Mouse (Mus musculus): ENCODE results near the gene Kmt2e. TPM values are rescaled to one million over a fixed set of nuclear protein-coding genes. Genes with fewer than 3 reads are reported as not detected.
A peak's percentile ranks its signal among the peaks of the same experiment; 100 is the strongest.

Kmt2e gene
- 100 to 1,000 TPM; 150 to 156 TPM for total RNA-seq (2021)

- peak; percentile 96 for DNase-seq
- intact Hi-C loops (cut with DNase I): no loop called here
These were observed at the start of gene Kmt2e for GRCm38 (mm10) chr5:23433720-23434597. TSS of gene Kmt2e (plus strand) at chr5:23434441.

GRCm38 (mm10) chr5:23385136-23385535 lies 49.1 kb upstream of the Kmt2e start:
- DNase-seq: no peak
- intact Hi-C loops (cut with DNase I): no loop called here

GRCm38 (mm10) chr5:23385763-23386217 lies 48.5 kb upstream of the Kmt2e start:
- intact Hi-C loops (cut with DNase I): no loop called here
- no peak for DNase-seq

- peak; percentile 70 for DNase-seq
- intact Hi-C loops (cut with DNase I): no loop called here
These were observed 47.5 kb upstream of the Kmt2e start for GRCm38 (mm10) chr5:23386562-23387312.

- intact Hi-C loops (cut with DNase I): no loop called here
- no peak for DNase-seq
These were observed 47.0 kb upstream of the Kmt2e start for GRCm38 (mm10) chr5:23387313-23387666.

GRCm38 (mm10) chr5:23388091-23388490 lies 46.1 kb upstream of the Kmt2e start:
- no peak for DNase-seq
- intact Hi-C loops (cut with DNase I): no loop called here

- peak; percentile 54 for DNase-seq
- intact Hi-C loops (cut with DNase I): no loop called here
These were observed 44.5 kb upstream of the Kmt2e start for GRCm38 (mm10) chr5:23389601-23390305.

GRCm38 (mm10) chr5:23391714-23392113 lies 42.5 kb upstream of the Kmt2e start:
- intact Hi-C loops (cut with DNase I): no loop called here
- no peak for DNase-seq

- intact Hi-C loops (cut with DNase I): no loop called here
These were observed 40.4 kb upstream of the Kmt2e start for GRCm38 (mm10) chr5:23393870-23394269.

GRCm38 (mm10) chr5:23394366-23395145 lies 39.7 kb upstream of the Kmt2e start:
- intact Hi-C loops (cut with DNase I): no loop called here

More at GRCm38 (mm10) chr5:23393870-23394269, 40.4 kb upstream of the Kmt2e start:
- DNase-seq: no peak

GRCm38 (mm10) chr5:23395721-23396120 lies 38.5 kb upstream of the Kmt2e start:
- no peak for DNase-seq
- intact Hi-C loops (cut with DNase I): no loop called here

More at GRCm38 (mm10) chr5:23394366-23395145, 39.7 kb upstream of the Kmt2e start:
- no peak for DNase-seq

GRCm38 (mm10) chr5:23396756-23397155 lies 37.5 kb upstream of the Kmt2e start:
- no peak for DNase-seq
- intact Hi-C loops (cut with DNase I): no loop called here

- intact Hi-C loops (cut with DNase I): no loop called here
- no peak for DNase-seq
These were observed 34.1 kb upstream of the Kmt2e start for GRCm38 (mm10) chr5:23400156-23400555.

- DNase-seq: no peak
- intact Hi-C loops (cut with DNase I): no loop called here
These were observed 33.4 kb upstream of the Kmt2e start for GRCm38 (mm10) chr5:23400868-23401267.

- intact Hi-C loops (cut with DNase I): no loop called here
These were observed 32.9 kb upstream of the Kmt2e start for GRCm38 (mm10) chr5:23401368-23401767.

GRCm38 (mm10) chr5:23401999-23402398 lies 32.2 kb upstream of the Kmt2e start:
- DNase-seq: no peak
- intact Hi-C loops (cut with DNase I): no loop called here

More at GRCm38 (mm10) chr5:23401368-23401767, 32.9 kb upstream of the Kmt2e start:
- no peak for DNase-seq

- DNase-seq: no peak
These were observed 31.1 kb upstream of the Kmt2e start for GRCm38 (mm10) chr5:23403161-23403560.

GRCm38 (mm10) chr5:23405666-23406404 lies 28.4 kb upstream of the Kmt2e start:
- no peak for DNase-seq
- intact Hi-C loops (cut with DNase I): no loop called here

More at GRCm38 (mm10) chr5:23403161-23403560, 31.1 kb upstream of the Kmt2e start:
- intact Hi-C loops (cut with DNase I): no loop called here

- intact Hi-C loops (cut with DNase I): no loop called here
- DNase-seq: no peak
These were observed 27.9 kb upstream of the Kmt2e start for GRCm38 (mm10) chr5:23406405-23406745.

- DNase-seq: no peak
- intact Hi-C loops (cut with DNase I): no loop called here
These were observed 26.1 kb upstream of the Kmt2e start for GRCm38 (mm10) chr5:23408106-23408505.
